Mouse (Mus musculus) liver, postnatal 0 days (tissue): Measurements from ENCODE around the gene Mthfd1l.

ENCODE experiments used
- CTCF ChIP-seq: sonication (generic); IDR thresholded peaks from 2 replicates; pipeline ENCODE4 v1.5.1; 2016; ENCODE audit warnings: antibody characterized with exemption, low read depth
- EP300 ChIP-seq: IDR thresholded peaks from 2 replicates; pipeline ENCODE4 v1.6.1; 2016; ENCODE audit warnings: antibody characterized with exemption, low read depth, mild to moderate bottlenecking

DNA sequence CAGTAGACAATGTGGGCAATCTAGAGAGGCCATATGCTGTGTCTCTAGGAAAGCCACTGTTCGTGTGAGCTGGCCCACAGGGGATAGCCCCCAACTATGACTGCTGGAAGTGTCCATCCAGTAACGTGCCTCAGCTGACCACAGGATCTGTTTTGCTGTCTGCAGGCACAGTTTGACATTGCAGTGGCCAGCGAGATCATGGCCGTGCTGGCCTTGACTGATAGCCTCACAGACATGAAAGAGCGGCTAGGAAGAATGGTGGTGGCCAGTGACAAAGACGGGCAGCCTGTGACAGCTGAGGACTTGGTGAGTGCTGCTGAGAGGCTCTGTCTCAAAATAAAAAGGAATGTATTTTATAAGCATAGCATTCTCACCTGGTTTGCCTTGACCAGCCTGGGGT is 74.7 kb downstream of the Mthfd1l start:
- no peak for TF ChIP-seq CTCF
- no peak for TF ChIP-seq EP300
